Mouse (Mus musculus) stomach, embryonic 15.5 days (tissue): ENCODE results near the gene Vav2. TPM values are rescaled to one million over a fixed set of nuclear protein-coding genes. Genes with fewer than 3 reads are reported as not detected.

Source experiments
- ATAC-seq: fragments of 200-750 bp; cut with Nextera tagmentation; 2 replicates; pipeline ENCODE4 v1.8.0; 2017; ENCODE audit warnings: low read depth, moderate number of reproducible peaks, moderate TSS enrichment; ENCODE audit not compliant: insufficient read depth, low FRiP score
- H3K27ac ChIP-seq: fragments of 300-500 bp; sonication (generic); 2 replicates; pipeline ENCODE4 v1.5.1; 2015; ENCODE audit warnings: mild to moderate bottlenecking, inconsistent platforms
- H3K27me3 ChIP-seq: fragments of 300-500 bp; sonication (generic); replicated peaks from 2 replicates; pipeline ENCODE4 v1.6.1; 2015; ENCODE audit warnings: inconsistent platforms
- H3K36me3 ChIP-seq: fragments of 300-500 bp; sonication (generic); 2 replicates; pipeline ENCODE4 v1.6.1; 2015; ENCODE audit warnings: inconsistent platforms
- H3K4me1 ChIP-seq: fragments of 300-500 bp; sonication (generic); 2 replicates; pipeline ENCODE4 v1.6.1; 2015; ENCODE audit warnings: inconsistent platforms
- H3K4me2 ChIP-seq: fragments of 300-500 bp; sonication (generic); 2 replicates; pipeline ENCODE4 v1.6.1; 2015; ENCODE audit warnings: mild to moderate bottlenecking, inconsistent platforms
- H3K4me3 ChIP-seq: fragments of 300-500 bp; sonication (generic); replicated peaks from 2 replicates; pipeline ENCODE4 v1.5.1; 2015; ENCODE audit warnings: inconsistent platforms
- H3K9ac ChIP-seq: fragments of 300-500 bp; sonication (generic); 2 replicates; pipeline ENCODE4 v1.6.1; 2015; ENCODE audit warnings: inconsistent platforms
- H3K9me3 ChIP-seq: fragments of 300-500 bp; sonication (generic); 2 replicates; pipeline ENCODE4 v1.6.1; 2016; ENCODE audit warnings: inconsistent platforms
- WGBS: fragments of 180-500 bp; shearing (Covaris S2); methylation state at CpG from one replicate; pipeline ENCODE4 v1.1.7; 2015; 5-methylcytosine and 5-hydroxymethylcytosine counted together
- polyA plus RNA-seq: library from polyadenylated mRNA; unstranded; fragments of >200 nt; fragmentation: Nextera tagmentation; extraction: Ambion mirVana; gene quantifications from 2 replicates; pipeline ENCODE4 v1.2.1, GENCODE M21; 2015

The Vav2 gene
- polyA plus RNA-seq, 1 experiment from 2014 or later = 7.0 TPM

DNA sequence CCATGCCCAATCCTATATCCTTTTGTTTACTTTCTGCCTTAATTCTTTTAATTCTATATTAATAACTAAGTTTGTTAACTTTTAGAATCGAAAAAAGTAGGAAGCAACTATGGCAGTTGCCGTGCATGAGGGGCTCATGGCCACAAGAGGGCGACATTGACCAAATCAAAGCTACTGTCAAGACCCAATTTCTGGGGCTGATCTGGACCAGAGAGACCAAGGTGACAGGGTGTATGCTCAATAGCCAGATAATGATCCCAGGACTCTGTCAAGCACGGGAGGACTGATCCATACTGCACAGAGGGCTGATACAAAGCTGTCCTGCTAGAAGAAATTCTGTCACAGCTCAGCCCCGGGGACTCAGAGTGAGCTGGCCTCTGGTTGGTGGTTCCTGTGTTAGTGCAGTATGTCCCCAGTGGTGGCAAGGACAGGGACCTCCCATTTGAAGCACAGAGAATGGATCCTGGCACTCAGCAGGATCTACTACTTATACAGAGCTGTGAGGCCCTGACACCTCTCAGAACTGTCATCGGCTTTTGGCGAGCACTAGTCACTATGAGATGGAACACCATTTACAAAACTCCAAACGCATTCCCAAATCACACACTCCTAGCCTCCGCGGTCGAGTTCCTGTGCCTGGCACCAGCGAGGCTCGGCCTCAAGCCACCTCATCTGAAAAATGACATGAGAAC is 145.8 kb downstream of the Vav2 start:
- Histone ChIP-seq H3K27me3 (no peaks in the 10 kb centered on the region), H3K27ac (no peak overlapping the region), H3K4me1 (no peaks in the 10 kb centered on the region), H3K9me3 (no peaks in the 10 kb centered on the region), H3K4me2 (no peak overlapping the region), H3K4me3 (no peak overlapping the region), H3K36me3 (peaks cover 9% of the 10 kb centered on the region; the same call in 1 of the 2 replicates), H3K9ac (no peak overlapping the region)
- ATAC-seq = peak; percentile 41; the same call in 1 of the 2 replicates
- 64% methylated on average over 13 of the region's 13 CpGs for WGBS

DNA sequence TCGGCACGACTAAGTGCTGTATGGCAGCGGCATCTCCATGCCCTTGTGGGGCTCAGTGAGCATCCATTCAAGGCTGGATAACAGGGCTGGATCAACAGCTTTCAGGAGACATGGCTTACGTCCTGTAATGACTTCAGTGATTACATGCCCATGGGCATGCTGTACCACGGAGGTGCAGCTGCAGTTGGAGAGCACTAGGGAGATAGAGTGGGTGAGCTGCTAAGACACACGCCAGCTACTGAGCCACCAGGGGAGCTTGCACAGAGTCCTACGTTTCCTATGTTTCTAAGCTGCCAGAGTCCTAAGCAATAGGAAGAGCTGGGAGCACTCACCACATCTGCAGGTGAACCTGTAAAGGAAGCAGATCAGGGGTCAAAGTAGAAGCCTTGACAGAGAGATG is 148.0 kb downstream of the Vav2 start:
- H3K9me3 ChIP-seq = no peaks in the 10 kb centered on the region

DNA sequence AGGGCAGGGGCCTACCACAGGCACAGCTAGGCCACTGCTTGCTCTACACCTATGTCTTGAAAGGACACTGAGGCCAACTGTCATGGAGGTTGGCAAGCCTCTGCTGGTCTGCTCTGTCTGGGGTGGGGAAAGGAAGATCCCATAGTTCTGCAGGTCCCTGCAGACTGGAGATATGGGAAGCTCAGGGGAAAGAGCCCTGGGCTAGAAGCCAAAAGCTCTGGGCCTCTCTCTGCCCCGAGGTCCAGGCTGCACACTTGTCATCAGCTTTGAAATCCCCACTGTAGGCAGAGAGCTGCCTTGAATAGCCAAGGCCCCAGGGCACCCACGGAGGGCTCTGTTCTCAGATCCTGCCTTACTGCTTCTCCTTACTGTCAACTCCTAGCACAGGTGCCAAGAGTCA is 158.5 kb downstream of the Vav2 start:
- 67% methylated on average over 2 of the region's 2 CpGs for WGBS
- H3K9ac ChIP-seq = no peak overlapping the region
- no peaks in the 10 kb centered on the region for H3K27me3 ChIP-seq
- no peak overlapping the region for H3K4me2 ChIP-seq
- no peaks in the 10 kb centered on the region for H3K9me3 ChIP-seq
- no peak overlapping the region for H3K4me3 ChIP-seq
- no peaks in the 10 kb centered on the region for H3K4me1 ChIP-seq
- H3K36me3 ChIP-seq = peaks cover 31% of the 10 kb centered on the region
- H3K27ac ChIP-seq = no peak overlapping the region
- no peak for ATAC-seq

More for the DNA sequence above, 148.0 kb downstream of the Vav2 start:
- no peak overlapping the region for H3K27ac ChIP-seq
- H3K27me3 ChIP-seq = no peaks in the 10 kb centered on the region
- H3K9ac ChIP-seq = no peak overlapping the region
- H3K36me3 ChIP-seq = peaks cover 18% of the 10 kb centered on the region
- no peaks in the 10 kb centered on the region for H3K4me1 ChIP-seq
- H3K4me2 ChIP-seq = no peak overlapping the region
- ATAC-seq = no peak
- H3K4me3 ChIP-seq = no peak overlapping the region
- 92% methylated on average over 7 of the region's 7 CpGs for WGBS

DNA sequence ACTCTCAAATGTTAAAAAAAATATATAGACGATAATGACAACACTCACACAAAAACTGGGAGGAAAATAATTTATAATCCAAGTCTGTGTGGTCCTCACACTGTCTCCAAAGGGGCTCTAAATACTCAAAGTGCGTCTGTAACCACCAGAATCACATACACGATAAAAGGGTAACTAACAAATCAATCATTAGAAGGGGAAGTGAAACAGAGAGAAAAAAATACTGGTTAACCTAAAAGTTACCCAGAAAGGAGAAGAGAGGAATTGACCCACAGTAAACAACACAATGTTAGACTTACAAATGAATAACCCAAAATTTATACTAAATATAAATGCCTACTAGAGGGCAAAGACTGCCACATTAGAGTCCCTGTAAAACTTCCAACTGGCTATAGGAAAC is 161.0 kb downstream of the Vav2 start:
- Histone ChIP-seq H3K4me3 (no peak overlapping the region), H3K4me2 (no peak overlapping the region), H3K36me3 (peaks cover 37% of the 10 kb centered on the region), H3K27ac (no peak overlapping the region), H3K27me3 (no peaks in the 10 kb centered on the region), H3K4me1 (no peaks in the 10 kb centered on the region), H3K9ac (no peak overlapping the region), H3K9me3 (no peaks in the 10 kb centered on the region)
- WGBS = 65% methylated on average over 3 of the region's 3 CpGs
- no peak for ATAC-seq

DNA sequence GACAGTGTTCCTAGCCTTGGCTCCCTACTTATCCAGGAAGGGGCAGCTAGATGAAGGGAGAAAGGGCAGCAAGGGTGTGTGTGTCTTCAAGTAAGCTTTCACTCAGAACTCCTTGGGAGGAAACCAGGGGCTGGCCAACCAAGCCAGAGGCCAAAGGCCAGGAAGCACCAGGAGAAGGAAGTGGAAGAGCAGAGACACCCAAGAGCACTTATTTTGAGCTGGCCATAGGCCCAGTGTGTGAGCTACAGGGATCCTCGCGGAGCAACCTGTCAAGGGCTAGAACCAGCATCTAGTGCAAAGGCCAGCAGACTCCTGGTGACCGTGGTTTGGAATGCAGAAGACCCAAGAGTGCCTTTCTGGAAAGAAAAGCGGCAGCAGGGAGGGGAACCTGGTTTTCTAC is 163.8 kb downstream of the Vav2 start:
- Histone ChIP-seq H3K4me1 (no peaks in the 10 kb centered on the region), H3K4me3 (no peak overlapping the region), H3K4me2 (no peak overlapping the region), H3K9me3 (no peaks in the 10 kb centered on the region), H3K27me3 (no peaks in the 10 kb centered on the region), H3K27ac (no peak overlapping the region), H3K36me3 (peaks cover 23% of the 10 kb centered on the region), H3K9ac (no peak overlapping the region)
- WGBS = 86% methylated on average over 4 of the region's 4 CpGs
- ATAC-seq = no peak

DNA sequence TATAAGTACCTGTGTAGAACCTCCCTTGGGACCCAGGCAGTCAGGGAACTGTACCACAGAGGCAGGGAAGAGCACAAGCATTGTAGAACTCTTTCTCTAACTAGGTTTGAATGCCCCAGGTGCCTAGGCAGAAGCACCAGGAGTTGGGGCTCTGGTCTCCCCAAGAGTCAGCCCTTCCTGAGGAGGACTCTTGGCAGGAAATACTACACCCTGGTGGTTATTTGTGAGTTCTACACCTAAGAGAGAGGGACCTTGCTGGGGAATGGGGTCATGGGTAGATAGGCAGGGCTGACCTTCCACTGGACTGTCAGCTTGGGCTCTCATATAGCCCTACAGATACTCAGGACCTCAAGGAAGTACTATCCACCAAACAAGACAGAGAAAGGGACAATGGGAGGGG is 175.4 kb downstream of the Vav2 start:
- Histone ChIP-seq H3K4me1 (peaks cover 16% of the 10 kb centered on the region), H3K4me2 (no peak overlapping the region), H3K36me3 (no peaks in the 10 kb centered on the region), H3K4me3 (no peak overlapping the region), H3K27ac (no peak overlapping the region), H3K27me3 (no peaks in the 10 kb centered on the region), H3K9ac (no peak overlapping the region), H3K9me3 (no peaks in the 10 kb centered on the region)
- no peak for ATAC-seq

DNA sequence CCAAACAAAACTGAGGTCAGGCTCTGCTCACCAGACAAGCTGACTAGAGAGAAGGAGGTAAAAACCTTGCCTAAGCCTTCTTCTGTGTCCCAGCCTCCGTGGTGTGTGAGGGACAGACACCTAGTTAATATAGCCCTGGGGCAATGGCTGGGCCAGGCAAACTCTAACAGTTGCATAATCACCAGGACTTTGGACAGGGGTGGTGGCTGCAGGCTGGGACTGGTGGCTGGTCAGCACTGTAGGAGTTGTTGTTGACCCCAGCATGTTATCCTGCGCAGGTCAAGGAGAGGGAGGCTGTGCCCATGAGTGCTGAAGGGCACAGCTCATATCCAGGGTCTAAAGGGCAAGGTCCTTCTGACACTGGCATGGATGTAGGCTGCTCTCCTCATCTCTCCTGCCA is 178.6 kb downstream of the Vav2 start, which contains the start of gene Sardh:
Gene Sardh, minus strand, starts transcription at position 127 of the 400 bp plus-strand sequence.
- Histone ChIP-seq H3K4me1 (peaks cover 22% of the 10 kb centered on the region), H3K27me3 (no peaks in the 10 kb centered on the region), H3K27ac (peak within 1 kb of the TSS; percentile 76), H3K36me3 (no peaks in the 10 kb centered on the region), H3K4me3 (0 out of 2 replicates have a peak within 1 kb of the TSS, but pooled peaks have one; percentile 19), H3K9me3 (no peaks in the 10 kb centered on the region), H3K9ac (no peak within 1 kb of the TSS), H3K4me2 (peak within 1 kb of the TSS; percentile 50)
- WGBS = 69% methylated on average over 2 of the region's 2 CpGs
- no peak for ATAC-seq

DNA sequence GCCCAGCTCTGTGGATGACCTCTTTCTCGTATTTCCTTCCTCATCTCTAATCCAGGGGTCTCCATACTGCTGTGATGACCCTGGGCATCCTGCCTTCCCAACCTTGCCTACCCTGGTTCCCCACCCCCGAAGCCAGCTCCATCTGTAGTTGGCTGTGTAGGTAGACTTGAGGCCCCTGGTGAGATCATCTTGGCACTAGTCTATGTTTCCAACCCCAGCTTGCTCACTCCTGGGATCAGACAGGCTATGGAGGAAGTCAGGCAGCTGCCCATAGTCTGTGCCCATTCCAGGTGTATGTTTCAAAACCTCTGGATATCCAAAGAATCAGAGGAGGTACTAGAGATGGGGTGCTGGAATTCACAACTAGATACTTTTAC is 179.4 kb downstream of the Vav2 start:
- ATAC-seq = peak; percentile 54
- peak overlapping the region; percentile 50 for H3K4me2 ChIP-seq
- H3K9ac ChIP-seq = no peak overlapping the region
- peak overlapping the region; percentile 76 for H3K27ac ChIP-seq
- H3K4me1 ChIP-seq = peaks cover 22% of the 10 kb centered on the region
- 0 out of 2 replicates have a peak overlapping the region, but pooled peaks have one; percentile 19 for H3K4me3 ChIP-seq
- 31% methylated on average over 2 of the region's 2 CpGs for WGBS
- no peaks in the 10 kb centered on the region for H3K9me3 ChIP-seq
- H3K36me3 ChIP-seq = no peaks in the 10 kb centered on the region
- H3K27me3 ChIP-seq = no peaks in the 10 kb centered on the region

DNA sequence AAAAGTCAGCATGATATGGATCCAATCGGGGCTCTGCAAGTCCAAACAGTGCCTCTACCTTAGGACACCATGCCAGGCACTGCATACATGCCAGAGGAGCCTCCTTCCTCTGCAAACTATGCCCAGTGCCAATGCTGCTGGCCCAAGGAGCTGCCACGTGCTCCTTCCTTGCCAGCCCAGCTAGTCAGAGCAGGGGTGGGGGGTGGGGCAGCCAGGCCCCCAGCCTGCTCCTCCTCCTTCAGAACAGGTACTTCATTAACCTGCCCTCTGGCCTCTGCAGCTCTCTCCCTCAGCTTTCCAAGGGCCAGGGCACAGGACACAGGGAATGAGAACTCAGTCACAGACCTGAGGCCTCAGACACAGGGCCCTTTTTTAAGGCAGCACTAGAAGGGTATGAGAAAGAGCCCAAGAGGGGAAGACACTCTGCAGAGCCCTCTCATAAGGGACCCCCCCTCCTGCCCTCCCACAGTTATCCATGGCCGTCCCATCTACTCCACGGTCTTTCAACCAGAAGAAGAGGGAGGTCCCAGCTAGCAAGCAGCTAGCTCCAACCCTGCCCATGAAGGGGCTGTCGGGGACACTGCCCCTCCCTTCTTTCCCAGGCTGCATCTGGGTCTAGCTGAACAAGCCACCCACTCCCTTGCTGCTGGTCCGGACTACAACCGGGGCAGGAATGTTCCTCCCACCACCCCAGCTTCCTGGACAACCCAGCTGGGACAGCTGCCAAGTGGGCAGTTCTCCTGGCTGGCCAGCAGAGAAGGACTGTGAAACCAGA is 179.9 kb downstream of the Vav2 start:
- Histone ChIP-seq H3K9me3 (no peaks in the 10 kb centered on the region), H3K4me3 (peak overlapping the region; percentile 19), H3K27ac (peak overlapping the region; percentile 76), H3K27me3 (no peaks in the 10 kb centered on the region), H3K36me3 (no peaks in the 10 kb centered on the region), H3K9ac (no peak overlapping the region), H3K4me1 (peaks cover 22% of the 10 kb centered on the region), H3K4me2 (peak overlapping the region; percentile 50)
- 24% methylated on average over 7 of the region's 7 CpGs for WGBS
- ATAC-seq = peak; percentile 93

DNA sequence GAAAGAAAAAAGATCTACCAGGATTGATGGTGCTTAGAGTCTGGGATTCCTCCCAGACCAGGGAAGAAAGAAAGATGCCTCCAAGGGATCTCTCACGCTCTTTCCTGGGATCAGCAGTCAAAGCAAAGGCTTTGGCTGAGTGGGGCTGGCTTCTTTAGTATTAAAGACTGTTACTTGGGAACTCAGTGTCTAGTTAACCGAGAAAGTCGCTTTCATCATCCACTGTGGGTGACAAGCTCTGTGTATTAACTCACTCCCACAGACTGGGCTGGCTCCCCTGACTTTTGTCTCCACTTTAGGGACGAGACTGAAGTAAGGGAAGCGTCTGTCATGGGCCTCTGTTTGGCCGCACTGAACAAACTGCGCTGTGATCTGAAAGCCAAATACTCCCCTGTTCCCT is 180.9 kb downstream of the Vav2 start:
- H3K27ac ChIP-seq = no peak overlapping the region
- H3K9ac ChIP-seq = no peak overlapping the region
- H3K27me3 ChIP-seq = no peaks in the 10 kb centered on the region
- peaks cover 22% of the 10 kb centered on the region for H3K4me1 ChIP-seq
- H3K36me3 ChIP-seq = no peaks in the 10 kb centered on the region
- WGBS = 62% methylated on average over 7 of the region's 7 CpGs
- H3K9me3 ChIP-seq = no peaks in the 10 kb centered on the region
- no peak for ATAC-seq
- peak overlapping the region; percentile 50 for H3K4me2 ChIP-seq
- H3K4me3 ChIP-seq = no peak overlapping the region

DNA sequence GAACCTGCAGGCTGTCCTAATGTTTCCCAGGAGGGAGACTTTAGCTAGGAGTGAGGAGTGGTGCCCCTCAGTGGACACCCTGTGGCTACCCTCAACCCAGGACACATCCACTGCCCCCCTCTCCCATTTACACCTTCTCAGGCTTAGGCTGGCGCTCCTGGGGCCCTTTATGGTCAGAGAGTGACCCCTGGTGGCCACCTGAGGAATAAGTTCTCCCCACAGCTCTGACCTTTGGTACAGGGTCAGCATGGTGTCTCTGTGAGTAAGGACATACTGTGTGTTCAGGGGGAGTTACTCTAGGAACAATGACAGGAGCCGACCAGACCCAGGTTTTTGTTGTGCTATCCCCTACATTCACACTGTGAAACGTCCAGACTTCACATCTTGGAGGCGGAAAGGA is 189.5 kb downstream of the Vav2 start:
- H3K4me3 ChIP-seq = no peak overlapping the region
- ATAC-seq = no peak
- H3K4me2 ChIP-seq = no peak overlapping the region
- H3K27me3 ChIP-seq = no peaks in the 10 kb centered on the region
- no peaks in the 10 kb centered on the region for H3K9me3 ChIP-seq
- no peak overlapping the region for H3K9ac ChIP-seq
- 31% methylated on average over 4 of the region's 4 CpGs for WGBS
- H3K4me1 ChIP-seq = peaks cover 6% of the 10 kb centered on the region; the same call in 1 of the 2 replicates
- no peak overlapping the region for H3K27ac ChIP-seq
- no peaks in the 10 kb centered on the region for H3K36me3 ChIP-seq

DNA sequence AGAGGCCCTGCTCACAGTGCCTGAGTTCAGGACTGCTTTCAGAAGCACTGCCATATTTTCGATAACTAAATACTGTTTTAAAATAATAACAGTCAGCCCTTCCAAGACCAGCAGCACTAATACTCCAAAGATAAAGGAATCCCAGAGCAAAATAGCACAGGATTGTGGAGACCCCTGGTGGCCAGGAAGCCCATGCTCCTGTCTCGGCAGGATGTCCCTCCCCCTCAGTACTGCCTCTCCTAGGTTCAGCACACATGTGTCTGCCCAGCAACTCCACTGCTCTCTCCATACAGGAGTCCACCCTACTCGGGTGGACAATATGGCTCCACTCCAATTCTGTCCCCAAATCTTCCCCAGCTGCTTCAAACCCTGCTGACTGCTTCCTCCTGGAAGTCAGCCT is 191.1 kb downstream of the Vav2 start:
- WGBS = 11% methylated on average over 3 of the region's 3 CpGs
- H3K9ac ChIP-seq = no peak overlapping the region
- no peaks in the 10 kb centered on the region for H3K9me3 ChIP-seq
- no peak overlapping the region for H3K4me2 ChIP-seq
- H3K36me3 ChIP-seq = no peaks in the 10 kb centered on the region
- no peak overlapping the region for H3K27ac ChIP-seq
- no peak overlapping the region for H3K4me3 ChIP-seq
- no peaks in the 10 kb centered on the region for H3K27me3 ChIP-seq
- no peak; the same call in 1 of the 2 replicates for ATAC-seq
- peaks cover 6% of the 10 kb centered on the region; the same call in 1 of the 2 replicates for H3K4me1 ChIP-seq
